Mouse (Mus musculus) liver, embryonic 14.5 days (tissue): ENCODE results near the gene Chd2.

Experiments used
- CTCF ChIP-seq: IDR thresholded peaks from 2 replicates; pipeline ENCODE4 v1.5.1; 2016; ENCODE audit warnings: antibody characterized with exemption, low read depth, control low read depth
- EP300 ChIP-seq: IDR thresholded peaks from 2 replicates; pipeline ENCODE4 v1.6.1; 2016; ENCODE audit warnings: antibody characterized with exemption, low read depth

GRCm38 (mm10) chr7:73433637-73434335, 107.8 kb downstream of the Chd2 start:
- TF ChIP-seq CTCF: no peak
- TF ChIP-seq EP300: no peak
